Mouse (Mus musculus) erythroblast, embryonic 14.5 days (primary cell): ENCODE data around the gene Nudt16.

ENCODE experiments used
- GATA1 ChIP-seq: IDR thresholded peaks from 2 replicates; pipeline ENCODE4 v1.6.1; 2012; ENCODE audit warnings: low read length, inconsistent platforms, mixed read lengths
- TAL1 ChIP-seq: IDR thresholded peaks from 3 replicates; pipeline ENCODE4 v1.6.1; 2012; ENCODE audit warnings: low read length, inconsistent platforms, mixed read lengths

DNA sequence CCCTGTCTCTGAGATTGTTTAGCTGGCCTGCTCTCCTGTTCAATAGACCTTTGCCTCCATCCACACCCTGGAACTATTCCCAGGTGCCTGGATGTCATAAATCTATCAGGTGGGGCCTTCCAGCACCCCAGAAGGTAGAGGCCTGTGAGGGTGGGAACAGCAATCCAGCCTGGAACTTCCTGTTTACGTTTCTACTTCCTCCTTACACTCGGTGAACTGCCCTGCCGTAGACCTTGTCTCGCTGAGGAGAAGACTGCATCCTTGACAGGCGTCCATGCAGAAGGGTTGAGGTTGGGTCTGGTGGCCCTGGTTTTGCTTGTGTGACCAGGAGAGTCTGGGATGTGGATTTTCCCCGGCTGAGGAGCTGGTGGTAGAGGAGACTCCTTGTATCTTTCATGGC, 7.6 kb upstream of the Nudt16 start:
- no peak for TF ChIP-seq GATA1
- no peak for TF ChIP-seq TAL1
